Mouse (Mus musculus) intestine, embryonic 16.5 days (tissue): Measurements from ENCODE around the gene Col6a6. TPM values are rescaled to one million over a fixed set of nuclear protein-coding genes. Genes with fewer than 3 reads are reported as not detected.

ENCODE experiments used
- polyA plus RNA-seq: library from polyadenylated mRNA; unstranded; fragments of >200 nt; fragmentation: Nextera tagmentation; extraction: Ambion mirVana; gene quantifications from 2 replicates; pipeline ENCODE4 v1.2.1, GENCODE M21; 2015

Gene Col6a6
- polyA plus RNA-seq, 1 experiment from 2014 or later: 0.95 TPM

Other genes starting within 250 kb of the Col6a6 start
- gene Pik3r4, start 185.2 kb downstream of the Col6a6 start, polyA plus RNA-seq: 13.2 and 13.3 TPM in 2 replicates
- gene Col6a5, start 132.5 kb upstream of the Col6a6 start, polyA plus RNA-seq: 2.8 and 5.0 TPM in 2 replicates